Mouse (Mus musculus) liver, embryonic 14.5 days (tissue): ENCODE data around the gene Ano10. TPM values are rescaled to one million over a fixed set of nuclear protein-coding genes. Genes with fewer than 3 reads are reported as not detected.

Source experiments
- ATAC-seq: fragments of 200-750 bp; cut with Nextera tagmentation; 2 replicates; pipeline ENCODE4 v1.8.0; 2017; ENCODE audit warnings: moderate number of reproducible peaks, mild to moderate bottlenecking, moderate library complexity; ENCODE audit not compliant: insufficient read depth
- DNase-seq, 3 experiments: peaks; one replicate each; pipeline ENCODE4 v3.0.0-alpha.2; 2012 to 2013; ENCODE audit warnings: low read depth in 3 of 3, low spot score in 3 of 3
- H3K27ac ChIP-seq: fragments of 300-500 bp; sonication (generic); 2 replicates; pipeline ENCODE4 v1.5.1; 2014; ENCODE audit warnings: moderate library complexity, mild to moderate bottlenecking, control low read depth, inconsistent platforms
- H3K27me3 ChIP-seq: fragments of 300-500 bp; sonication (generic); 2 replicates; pipeline ENCODE4 v1.6.1; 2014; ENCODE audit warnings: mild to moderate bottlenecking, low read length, moderate library complexity; ENCODE audit not compliant: control insufficient read depth, insufficient read depth
- H3K36me3 ChIP-seq: fragments of 300-500 bp; sonication (generic); replicated peaks from 2 replicates; pipeline ENCODE4 v1.6.1; 2014; ENCODE audit warnings: low read depth; ENCODE audit not compliant: control insufficient read depth, insufficient read depth
- H3K4me1 ChIP-seq, 2 experiments: fragments of 200-500 bp in 1 of 2; fragments of 300-500 bp in 1 of 2; sonication (generic) in 1 of 2; replicated peaks; 2 replicates each; pipeline ENCODE4 v1.6.1; 2012 to 2014; ENCODE audit warnings: antibody characterized with exemption in 1 of 2, inconsistent platforms in 1 of 2, low read length in 1 of 2; ENCODE audit not compliant: control insufficient read depth in 2 of 2, insufficient read depth in 2 of 2
- H3K4me2 ChIP-seq: fragments of 300-500 bp; sonication (generic); 2 replicates; pipeline ENCODE4 v1.6.1; 2014; ENCODE audit warnings: low read depth, mild to moderate bottlenecking, control low read depth, moderate library complexity
- H3K4me3 ChIP-seq, 2 experiments: fragments of 200-500 bp in 1 of 2; fragments of 300-500 bp in 1 of 2; sonication (generic) in 1 of 2; 2 replicates each; pipeline ENCODE4 v1.5.1; 2012 to 2014; ENCODE audit warnings: low read depth in 2 of 2, low read length in 2 of 2, mild to moderate bottlenecking in 2 of 2, control low read depth in 1 of 2, inconsistent platforms in 1 of 2, moderate library complexity in 1 of 2; ENCODE audit not compliant: insufficient read depth in 1 of 2
- H3K9ac ChIP-seq: fragments of 300-500 bp; sonication (generic); replicated peaks from 2 replicates; pipeline ENCODE4 v1.6.1; 2014; ENCODE audit warnings: mild to moderate bottlenecking, control low read depth, moderate library complexity
- H3K9me3 ChIP-seq: fragments of 300-500 bp; sonication (generic); 2 replicates; pipeline ENCODE4 v1.6.1; 2016; ENCODE audit warnings: low read length, mixed read lengths; ENCODE audit not compliant: control insufficient read depth
- CTCF ChIP-seq: IDR thresholded peaks from 2 replicates; pipeline ENCODE4 v1.5.1; 2016; ENCODE audit warnings: antibody characterized with exemption, low read depth, control low read depth
- EP300 ChIP-seq: IDR thresholded peaks from 2 replicates; pipeline ENCODE4 v1.6.1; 2016; ENCODE audit warnings: antibody characterized with exemption, low read depth
- WGBS: fragments of 180-500 bp; shearing (Covaris S2); extraction: QIAGEN DNeasy Blood & Tissue Kit; methylation state at CpG from one replicate; pipeline ENCODE4 v1.1.7; 2014; ENCODE audit not compliant: insufficient replicate concordance; 5-methylcytosine and 5-hydroxymethylcytosine counted together
- polyA plus RNA-seq, 2 experiments: library from polyadenylated mRNA; depleted of rRNA in 1 of 2; stranded (reverse) in 1 of 2; unstranded in 1 of 2; fragments of >200 nt; fragmentation: Nextera tagmentation in 1 of 2; extraction: Ambion mirVana in 1 of 2; gene quantifications; 2 replicates each; pipeline versions ENCODE4 v1.2.1 to v1.2.3; 2012 to 2014

The Ano10 gene
- polyA plus RNA-seq, 2 experiments: 6.9 to 11.4 TPM

DNA sequence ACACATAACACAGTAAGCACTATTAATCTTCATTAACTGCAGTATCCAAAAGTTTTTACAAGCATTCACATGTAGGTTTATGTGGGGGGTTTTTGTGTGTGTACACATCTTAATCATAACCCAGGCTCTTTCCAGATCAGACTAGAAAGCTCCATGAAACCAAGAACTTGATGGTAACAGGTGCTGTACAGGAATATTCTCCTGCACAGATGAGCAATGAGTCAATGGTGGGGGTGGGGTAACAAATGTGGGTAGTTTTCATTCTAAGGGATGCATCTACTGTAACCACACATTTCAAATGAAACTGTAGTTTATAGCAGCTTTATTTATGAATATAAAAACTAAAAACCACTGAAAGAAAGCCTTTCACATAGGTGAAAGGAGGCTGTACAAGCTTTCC, 79.1 kb downstream of the Ano10 start:
- H3K27me3 ChIP-seq: no peaks in the 10 kb centered on the region
- TF ChIP-seq EP300: no peak
- H3K36me3 ChIP-seq: no peaks in the 10 kb centered on the region
- H3K4me3 ChIP-seq: no peak overlapping the region
- H3K4me2 ChIP-seq: no peak overlapping the region
- no peaks in the 10 kb centered on the region for H3K9me3 ChIP-seq
- no peak for DNase-seq
- no peak overlapping the region for H3K9ac ChIP-seq
- no peaks in the 10 kb centered on the region for H3K4me1 ChIP-seq
- no peak overlapping the region for H3K27ac ChIP-seq
- no peak for ATAC-seq

- DNase-seq (no peak), ATAC-seq (no peak)
- no peak overlapping the region for H3K4me2 ChIP-seq
- H3K36me3 ChIP-seq: no peaks in the 10 kb centered on the region
- H3K4me1 ChIP-seq: no peaks in the 10 kb centered on the region
- no peak overlapping the region for H3K9ac ChIP-seq
- no peak overlapping the region for H3K27ac ChIP-seq
- H3K4me3 ChIP-seq: no peak overlapping the region
- no peaks in the 10 kb centered on the region for H3K9me3 ChIP-seq
- H3K27me3 ChIP-seq: no peaks in the 10 kb centered on the region
- WGBS: 47% methylated on average over 4 of the region's 4 CpGs
- TF ChIP-seq EP300 (no peak), CTCF (no peak)
These were observed 85.9 kb downstream of the Ano10 start for GRCm38 (mm10) chr9:122208311-122208710.

DNA sequence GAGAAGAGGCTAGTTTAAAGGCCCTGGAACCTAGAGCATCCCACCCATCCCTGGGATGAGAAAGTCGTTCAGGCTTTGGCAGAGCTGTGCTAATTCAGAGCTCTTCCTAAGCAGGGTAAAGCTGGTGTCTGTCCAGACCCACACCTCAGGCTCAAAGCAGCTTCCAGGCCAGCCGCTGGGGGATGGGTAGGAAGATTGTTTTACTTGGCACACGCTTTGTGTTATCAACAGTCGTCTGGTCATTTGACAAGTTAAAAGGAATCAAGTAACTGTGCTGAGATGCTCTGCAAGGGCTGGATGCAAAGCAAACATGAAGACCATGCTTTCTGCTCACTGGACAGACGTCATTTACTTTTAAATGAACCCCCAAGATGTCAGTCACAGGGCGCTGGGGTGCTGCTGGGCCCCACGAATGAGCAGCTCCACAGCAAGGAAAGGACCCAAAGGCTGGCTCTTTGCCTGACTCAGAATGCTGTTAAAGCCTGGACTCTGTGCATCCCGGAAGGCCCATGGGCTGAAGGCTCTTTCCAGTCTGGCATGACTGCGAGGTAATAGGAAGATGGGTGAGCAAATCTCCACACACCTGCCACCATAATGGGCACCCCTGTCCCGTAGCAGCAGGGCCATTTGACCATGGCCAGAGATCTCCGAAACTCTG, 88.6 kb downstream of the Ano10 start:
- Histone ChIP-seq H3K4me1 (no peaks in the 10 kb centered on the region), H3K4me2 (no peak overlapping the region), H3K36me3 (no peaks in the 10 kb centered on the region), H3K4me3 (no peak overlapping the region), H3K9ac (no peak overlapping the region), H3K9me3 (no peaks in the 10 kb centered on the region), H3K27ac (no peak overlapping the region), H3K27me3 (no peaks in the 10 kb centered on the region)
- DNase-seq: no peak
- no peak for ATAC-seq
- TF ChIP-seq CTCF: no peak
- no peak for TF ChIP-seq EP300
- WGBS: 47% methylated on average over 11 of the region's 11 CpGs

- Histone ChIP-seq H3K27me3 (no peaks in the 10 kb centered on the region), H3K36me3 (no peaks in the 10 kb centered on the region), H3K4me3 (no peak overlapping the region), H3K9me3 (no peaks in the 10 kb centered on the region), H3K27ac (no peak overlapping the region), H3K4me2 (no peak overlapping the region), H3K9ac (no peak overlapping the region), H3K4me1 (no peaks in the 10 kb centered on the region)
- ATAC-seq (no peak), DNase-seq (no peak)
- WGBS: 54% methylated on average over 7 of the region's 7 CpGs
- TF ChIP-seq CTCF (peak; percentile 27), EP300 (no peak)
These were observed 89.7 kb downstream of the Ano10 start for GRCm38 (mm10) chr9:122204508-122204907.

- Histone ChIP-seq H3K27ac (no peak overlapping the region), H3K27me3 (no peaks in the 10 kb centered on the region), H3K9me3 (no peaks in the 10 kb centered on the region), H3K4me1 (no peaks in the 10 kb centered on the region), H3K9ac (no peak overlapping the region), H3K36me3 (no peaks in the 10 kb centered on the region), H3K4me3 (no peak overlapping the region), H3K4me2 (no peak overlapping the region)
- DNase-seq (no peak), ATAC-seq (no peak)
- 26% methylated on average over 6 of the region's 6 CpGs for WGBS
- TF ChIP-seq EP300: no peak
- TF ChIP-seq CTCF: peak; percentile 62
These were observed 95.0 kb downstream of the Ano10 start for GRCm38 (mm10) chr9:122199253-122199652.
